Mouse (Mus musculus) layer of hippocampus, postnatal 25 days (tissue): ENCODE results near the gene Calhm2. TPM values are rescaled to one million over a fixed set of nuclear protein-coding genes. Genes with fewer than 3 reads are reported as not detected.
"Not testable (repeated sequence)": the region's sequence is repeated elsewhere in the genome, so short reads cannot be mapped to it uniquely, and the experiment has no call there.

Experiments
- DNase-seq, 2 experiments: peaks; one replicate each; pipeline ENCODE4 v3.0.0; 2022; ENCODE audit warnings: mixed read lengths in 2 of 2, low spot score in 1 of 2; ENCODE audit errors: extremely low spot score in 1 of 2
- total RNA-seq, 2 experiments: library from RNA; stranded (reverse); gene quantifications; 2 replicates each; pipeline ENCODE4 v1.2.3; 2021

The Calhm2 gene
- total RNA-seq, 2 experiments from 2014 or later: 4.9 to 5.2 TPM

GRCm38 (mm10) chr19:47152062-47152369 is 13.9 kb upstream of the Calhm2 start:
- DNase-seq: no peak

DNA sequence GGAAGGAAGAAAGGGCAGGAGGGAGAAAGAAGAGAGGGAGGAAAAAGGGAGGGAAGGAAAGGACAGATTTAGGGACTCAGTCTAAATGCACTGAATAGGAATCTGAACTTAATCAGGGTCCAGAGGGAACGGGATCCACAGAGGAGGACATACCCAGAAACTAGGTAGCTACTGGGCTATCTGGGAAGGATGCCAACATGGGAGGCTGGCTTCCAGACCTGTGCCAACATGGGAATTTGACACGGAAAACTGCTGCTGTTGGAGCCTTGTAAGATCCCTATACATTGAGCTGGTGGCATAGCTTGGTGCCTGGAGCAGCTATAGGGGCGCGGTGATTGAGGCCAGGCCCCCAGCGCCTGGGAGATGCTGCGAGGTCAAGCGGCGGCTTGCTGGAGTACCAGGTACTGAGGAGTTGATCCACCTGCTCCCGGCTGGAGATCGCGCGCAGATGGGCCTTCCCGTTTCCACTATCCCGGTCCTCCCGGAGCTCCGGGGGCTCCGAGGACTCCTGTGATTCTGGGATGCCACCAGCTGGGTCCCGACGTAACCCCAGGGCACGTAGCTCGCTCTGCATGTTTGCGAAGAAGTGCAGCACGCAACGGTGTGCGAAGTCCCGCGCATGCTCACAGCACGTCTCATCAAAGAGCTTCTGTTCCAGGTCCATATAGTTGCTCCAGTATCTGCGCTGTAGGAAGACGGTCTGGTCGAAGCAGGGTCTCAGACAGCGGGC is 13.4 kb upstream of the Calhm2 start:
- DNase-seq: no peak

DNA sequence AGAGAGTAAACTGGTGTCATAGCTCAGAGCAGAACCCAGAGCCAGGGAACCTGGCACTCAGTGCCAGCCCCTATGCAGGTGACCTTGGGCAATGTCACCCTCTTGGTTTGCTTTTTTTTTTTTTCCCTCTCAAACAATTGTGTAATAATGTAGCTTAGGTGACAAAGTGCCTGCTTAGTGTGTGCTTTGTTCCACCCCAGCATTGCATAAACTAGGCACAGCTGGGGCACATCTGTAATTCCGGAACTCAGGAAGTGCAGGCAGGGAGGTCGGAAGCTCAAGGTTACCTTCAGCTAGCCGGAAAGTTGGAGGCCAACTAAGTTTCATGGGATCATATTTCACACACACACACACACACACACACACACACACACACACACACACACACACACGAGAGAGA is 11.8 kb upstream of the Calhm2 start:
- no peak for DNase-seq

DNA sequence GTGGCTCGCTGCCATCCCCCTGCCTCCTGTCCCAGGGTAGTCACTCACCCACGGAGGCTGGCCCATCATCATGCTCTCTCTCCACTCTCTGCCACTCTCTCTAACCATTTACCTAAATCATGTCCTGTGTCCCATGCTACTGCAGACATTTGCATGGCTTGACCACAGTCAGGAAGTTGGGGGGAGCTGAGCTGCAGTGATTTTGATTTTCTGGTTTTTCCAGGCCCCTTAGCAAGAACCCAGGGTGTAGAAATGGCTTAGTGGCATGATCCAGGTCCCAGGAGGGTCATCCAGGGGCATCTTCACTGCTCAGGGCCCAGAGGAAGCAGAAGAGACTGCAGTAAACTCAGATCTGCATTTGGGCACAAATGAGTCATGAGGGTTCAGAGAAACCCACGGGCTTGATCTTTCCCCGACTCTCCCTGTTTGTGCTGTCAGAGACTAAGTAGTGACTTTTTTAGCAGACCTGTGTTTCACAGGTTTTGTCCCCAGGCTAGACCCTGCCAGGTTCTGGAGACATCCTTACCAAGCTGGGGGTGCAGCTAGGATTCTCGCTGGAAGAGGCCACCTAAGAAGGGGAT is 10.3 kb upstream of the Calhm2 start:
- DNase-seq: no peak

- DNase-seq: no peak
These were observed 6.1 kb upstream of the Calhm2 start, which contains the start of gene Calhm1 for GRCm38 (mm10) chr19:47144154-47144553. Gene Calhm1 (minus strand): TSS chr19:47144254.

DNA sequence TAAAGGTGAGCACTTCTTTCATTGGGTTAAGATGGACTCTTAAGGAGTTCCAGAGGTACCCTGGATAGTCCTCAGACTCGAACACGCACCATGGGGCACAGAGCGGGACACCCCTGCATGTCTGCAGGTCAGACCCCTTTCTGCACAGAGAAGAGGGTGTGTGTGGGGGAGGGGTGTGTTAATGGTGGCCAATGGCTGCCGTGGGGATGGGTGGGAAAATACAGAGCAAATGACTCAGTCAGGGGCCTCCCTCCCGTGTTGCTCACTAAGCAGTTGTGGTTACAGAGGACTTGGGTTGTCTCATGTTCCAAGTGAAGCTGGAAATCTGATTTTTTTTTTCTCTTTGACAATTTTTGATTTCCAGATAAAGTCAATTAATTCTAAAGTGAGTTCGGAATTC is 4.3 kb upstream of the Calhm2 start:
- no peak for DNase-seq

- DNase-seq: not testable (repeated sequence)
These were observed 1.5 kb upstream of the Calhm2 start for GRCm38 (mm10) chr19:47139611-47140010.

GRCm38 (mm10) chr19:47137051-47137581 is 978 bp downstream of the Calhm2 start:
- peak; percentile 34 to 41 for DNase-seq

DNA sequence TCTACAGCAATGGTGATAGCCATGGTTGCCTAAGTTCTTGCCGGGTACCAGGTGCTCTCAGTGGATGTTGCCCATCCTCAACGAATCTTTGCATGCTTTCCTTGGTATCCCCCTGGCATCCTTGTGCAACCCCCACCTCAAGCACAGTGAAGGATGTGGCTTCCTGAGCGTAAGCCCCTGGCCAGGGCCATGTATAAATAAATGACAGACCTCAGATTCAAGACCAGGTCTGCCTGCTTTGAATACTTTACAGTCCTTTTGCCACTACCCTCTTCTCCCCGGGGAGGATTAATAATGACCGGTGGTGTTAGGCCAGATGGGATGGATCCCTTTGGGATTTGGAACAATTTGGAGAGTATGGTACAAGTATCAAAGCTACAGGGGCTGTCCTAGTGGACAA is 1.9 kb downstream of the Calhm2 start:
- no peak for DNase-seq

GRCm38 (mm10) chr19:47135568-47135967 is 2.5 kb downstream of the Calhm2 start:
- DNase-seq: no peak

DNA sequence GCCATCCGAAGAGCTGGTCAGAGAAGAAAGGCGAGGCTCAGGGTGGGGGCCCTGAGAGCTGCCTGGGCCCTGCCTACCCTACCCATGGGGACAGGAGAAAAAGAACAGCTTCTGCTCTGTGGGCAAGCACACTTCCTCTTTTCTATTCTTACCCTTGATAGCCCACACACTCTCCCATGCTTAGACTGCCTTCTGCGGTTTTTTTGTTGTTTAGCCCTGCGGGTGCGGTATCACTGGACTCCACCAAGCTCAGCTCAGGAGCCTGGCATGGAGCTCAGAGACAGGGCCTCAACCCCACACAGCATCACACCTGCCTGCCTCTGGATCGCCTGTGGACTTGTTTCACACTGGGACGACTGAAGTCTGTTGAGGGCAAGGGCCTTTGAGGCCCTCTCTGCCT is 4.9 kb downstream of the Calhm2 start:
- DNase-seq: no peak

GRCm38 (mm10) chr19:47130551-47131125 is 7.5 kb downstream of the Calhm2 start:
- no peak for DNase-seq

DNA sequence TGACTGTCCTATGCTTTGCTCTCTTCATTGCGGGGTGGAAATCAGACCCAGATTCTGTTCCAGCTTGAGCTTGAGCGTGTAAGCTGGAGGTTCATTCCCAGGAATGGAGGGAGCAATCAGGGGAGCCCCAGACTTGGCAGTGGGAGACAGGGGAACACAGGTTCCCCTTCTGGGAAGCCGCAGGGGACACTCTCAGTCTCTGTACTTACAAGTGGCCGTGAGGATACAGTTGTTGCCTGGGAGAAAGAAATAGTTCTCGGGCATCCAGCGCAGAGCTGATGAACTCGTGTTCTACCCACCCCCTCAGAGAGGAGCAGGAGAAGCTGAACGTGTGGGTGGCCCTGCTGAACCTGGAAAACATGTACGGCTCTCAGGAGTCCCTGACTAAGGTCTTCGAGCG is 9.3 kb downstream of the Calhm2 start:
- no peak for DNase-seq

DNA sequence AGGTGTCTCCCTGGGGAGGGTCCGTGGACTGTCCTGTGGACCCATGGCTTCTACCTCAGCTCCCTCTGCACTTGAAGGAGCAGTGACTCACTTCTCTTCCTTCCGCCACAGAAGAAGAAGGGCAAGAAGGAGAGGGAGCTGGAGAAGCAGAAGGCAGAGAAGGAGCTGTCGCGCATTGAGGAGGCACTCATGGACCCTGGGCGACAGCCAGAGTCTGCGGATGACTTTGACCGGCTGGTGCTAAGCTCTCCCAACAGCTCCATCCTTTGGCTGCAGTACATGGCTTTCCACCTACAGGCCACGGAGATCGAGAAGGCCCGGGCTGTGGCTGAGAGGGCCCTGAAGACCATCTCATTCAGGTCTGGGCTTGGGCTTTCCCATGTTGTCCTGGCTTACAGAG is 9.9 kb downstream of the Calhm2 start:
- DNase-seq: no peak

- no peak for DNase-seq
These were observed 15.3 kb downstream of the Calhm2 start for GRCm38 (mm10) chr19:47122802-47123201.

GRCm38 (mm10) chr19:47121054-47121453 is 17.0 kb downstream of the Calhm2 start:
- DNase-seq: no peak

- DNase-seq: no peak
These were observed 19.5 kb downstream of the Calhm2 start for GRCm38 (mm10) chr19:47118634-47119033.

- DNase-seq: no peak
These were observed 33.3 kb downstream of the Calhm2 start for GRCm38 (mm10) chr19:47104641-47105271.

GRCm38 (mm10) chr19:47101080-47101479 is 37.0 kb downstream of the Calhm2 start:
- no peak for DNase-seq

- DNase-seq: peak; percentile 86 to 93
These were observed 47.4 kb downstream of the Calhm2 start, which contains the start of the genes Usmg5 and Pdcd11 for GRCm38 (mm10) chr19:47090550-47091156. Gene Usmg5 (minus strand): TSS chr19:47090647. Gene Pdcd11 (plus strand): TSS chr19:47090768.
